ENCODE assay signal across 35 mouse cellular contexts in genomic region chrX:127093961-127094360, GRCm38 (mm10). TPM values are rescaled to one million over a fixed set of nuclear protein-coding genes. Genes with fewer than 3 reads are reported as not detected.
"Had no signal": no experiment of that assay in that cellular context is flagged by ENCODE, and none has a peak within 500 bp of the region (broad histone marks: within the 10 kb centered on the region; RNA-seq: fewer than 3 reads in every experiment).

No protein-coding gene starts in this region.

- H3K4me1 ChIP-seq: heart, embryonic 13.5 days; heart, embryonic 15.5 days; hindbrain, embryonic 13.5 days; hindbrain, embryonic 15.5 days; kidney, embryonic 15.5 days; limb, embryonic 13.5 days; limb, embryonic 15.5 days; liver, embryonic 12.5 days had no signal

- H3K4me3 ChIP-seq: heart, adult 2 months; heart, embryonic 13.5 days; heart, embryonic 15.5 days; hindbrain, embryonic 13.5 days; hindbrain, embryonic 15.5 days; kidney, embryonic 15.5 days; limb, embryonic 13.5 days; limb, embryonic 15.5 days; liver, embryonic 12.5 days had no signal

- H3K36me3 ChIP-seq: heart, embryonic 13.5 days; heart, embryonic 15.5 days; hindbrain, embryonic 13.5 days; hindbrain, embryonic 15.5 days; kidney, embryonic 15.5 days; limb, embryonic 13.5 days; limb, embryonic 15.5 days; liver, embryonic 12.5 days had no signal

- H3K9ac ChIP-seq: heart, embryonic 13.5 days; heart, embryonic 15.5 days; hindbrain, embryonic 13.5 days; hindbrain, embryonic 15.5 days; kidney, embryonic 15.5 days; limb, embryonic 13.5 days; limb, embryonic 15.5 days; liver, embryonic 12.5 days; liver, embryonic 14.5 days had no signal

- H3K9me3 ChIP-seq: heart, embryonic 15.5 days; hindbrain, embryonic 13.5 days; hindbrain, embryonic 15.5 days; kidney, embryonic 15.5 days; limb, embryonic 13.5 days; limb, embryonic 15.5 days; liver, embryonic 12.5 days had no signal

- H3K27ac ChIP-seq: heart, adult 2 months; heart, embryonic 13.5 days; heart, embryonic 15.5 days; hindbrain, embryonic 13.5 days; hindbrain, embryonic 15.5 days; hindbrain, postnatal 0 days; kidney, embryonic 15.5 days; kidney, postnatal 0 days; limb, embryonic 13.5 days; limb, embryonic 15.5 days; liver, embryonic 12.5 days; liver, embryonic 14.5 days had no signal

- DNase-seq: gastrocnemius, postnatal 14 days; gastrocnemius, postnatal 36 days; heart, adult 11 months; heart, adult 2 months; heart, postnatal 14 days; heart, postnatal 36 days; kidney, adult 18-20 months; kidney, adult 8-10 months; kidney, postnatal 14 days; kidney, postnatal 36 days; layer of hippocampus, adult 9-11 months; layer of hippocampus, postnatal 36 days; left cerebral cortex, postnatal 4 days had no signal

RNA-seq across cellular contexts. Expression of gene Gm382, which starts 54.2 kb away (rescaled TPM):
- total RNA-seq: gastrocnemius, adult 18-20 months; gastrocnemius, adult 8-10 months; gastrocnemius, postnatal 14 days; gastrocnemius, postnatal 36 days; heart, adult 2 months; heart, postnatal 14 days; heart, postnatal 36 days; hematopoietic stem cell, adult 5-6 weeks; hindbrain, postnatal 0 days; layer of hippocampus, adult 18-20 months; layer of hippocampus, adult 8-10 months; layer of hippocampus, postnatal 14 days; layer of hippocampus, postnatal 36 days; left cerebral cortex, adult 18-20 months; left cerebral cortex, adult 8-10 months; left cerebral cortex, postnatal 10 days; left cerebral cortex, postnatal 25 days; left cerebral cortex, postnatal 4 days; liver, adult 2 months had no signal
